Mouse (Mus musculus): ENCODE data around the gene Mras. TPM values are rescaled to one million over a fixed set of nuclear protein-coding genes. Genes with fewer than 3 reads are reported as not detected.

The Mras gene
- polyA plus RNA-seq, 1 experiment from 2014 or later = 7.6 TPM

DNA sequence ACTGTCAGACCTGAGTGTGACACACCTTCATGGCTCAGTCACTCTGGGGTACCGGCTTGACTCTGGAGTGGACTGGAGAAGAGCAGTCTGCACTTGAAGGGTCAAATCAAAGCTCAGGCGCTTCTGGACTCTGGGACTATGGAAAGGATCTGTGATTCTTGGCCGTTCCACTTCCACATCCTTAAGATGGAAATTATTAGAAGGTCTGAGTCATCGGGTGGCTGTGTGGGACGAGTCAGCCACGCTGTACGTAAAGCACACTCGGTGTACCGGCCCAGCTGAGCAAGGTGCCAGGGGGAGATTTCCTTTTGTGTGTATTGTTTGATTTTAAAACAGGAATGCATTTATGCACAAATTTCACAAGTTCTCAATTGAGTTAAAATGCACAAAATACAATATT, 75.2 kb downstream of the Mras start:
- no peaks in the 10 kb centered on the region for H3K9me3 ChIP-seq
- H3K27me3 ChIP-seq (ENCODE audit: poor library complexity, severe bottlenecking) = peaks cover 38% of the 10 kb centered on the region
- no peak overlapping the region for H3K27ac ChIP-seq
- H3K4me1 ChIP-seq = peaks cover 18% of the 10 kb centered on the region
- H3K36me3 ChIP-seq (replicated peaks) = no peaks in the 10 kb centered on the region
- WGBS = 90% methylated on average over 9 of the region's 9 CpGs
- H3K4me3 ChIP-seq = no peak overlapping the region
- no peak for DNase-seq (ENCODE audit: extremely low spot score, low spot score)

GRCm38 (mm10) chr9:99359012-99359411, 78.2 kb downstream of the Mras start:
- Histone ChIP-seq H3K27me3 (ENCODE audit: poor library complexity, severe bottlenecking) (peaks cover 67% of the 10 kb centered on the region), H3K4me1 (peaks cover 29% of the 10 kb centered on the region), H3K4me3 (no peak overlapping the region), H3K36me3 (replicated peaks) (no peaks in the 10 kb centered on the region), H3K9me3 (no peaks in the 10 kb centered on the region), H3K27ac (no peak overlapping the region)
- WGBS = 92% methylated on average over 15 of the region's 15 CpGs
- DNase-seq (ENCODE audit: extremely low spot score, low spot score) = no peak

DNA sequence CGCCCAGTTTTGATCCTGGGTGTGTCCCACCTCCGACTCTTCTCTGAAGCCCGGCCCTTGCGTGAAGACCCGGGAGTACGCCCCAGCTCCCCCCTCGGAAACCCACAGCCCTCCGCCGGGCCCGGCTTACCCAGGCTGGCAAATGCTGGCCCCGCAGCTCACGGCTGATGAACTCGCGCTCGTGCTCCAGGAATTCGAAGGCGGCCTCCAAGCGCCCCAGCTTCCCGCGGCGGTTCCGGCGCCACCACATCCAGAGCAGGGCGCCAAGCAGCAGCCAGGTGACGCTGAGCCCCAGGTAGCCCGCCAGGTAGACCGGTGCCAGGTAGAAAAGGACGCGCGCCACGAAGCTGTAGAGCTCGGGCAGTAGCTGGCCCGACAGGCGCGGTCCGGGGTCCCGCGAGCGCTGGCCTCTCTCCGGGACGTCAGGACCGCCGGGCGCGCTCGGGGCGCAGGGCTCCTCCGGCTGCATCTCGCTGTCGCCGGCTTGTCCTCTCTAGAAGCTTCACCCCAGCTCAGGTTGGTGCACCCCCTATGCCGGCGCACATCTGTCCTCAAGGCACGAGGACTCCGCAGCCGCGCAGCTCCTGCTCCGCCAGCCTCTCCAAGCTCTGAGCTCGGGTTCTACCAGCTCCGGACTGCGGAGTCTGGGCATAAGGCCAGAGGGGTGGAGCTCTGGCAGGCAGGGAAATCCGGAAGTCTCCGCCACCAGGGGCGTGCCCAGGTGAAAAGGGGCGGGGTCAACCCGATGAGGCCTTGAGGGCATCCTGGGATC, 79.1 kb downstream of the Mras start, which contains the start of gene Esyt3:
Gene Esyt3, minus strand, starts transcription at position 637 of the 772 bp plus-strand sequence.
- DNase-seq (ENCODE audit: extremely low spot score, low spot score) = peak; percentile 34
- Histone ChIP-seq H3K4me1 (peaks cover 29% of the 10 kb centered on the region), H3K9me3 (no peaks in the 10 kb centered on the region), H3K27me3 (ENCODE audit: poor library complexity, severe bottlenecking) (peaks cover 67% of the 10 kb centered on the region), H3K27ac (0 out of 2 replicates have a peak within 1 kb of the TSS, but pooled peaks have one; percentile 37), H3K4me3 (peak within 1 kb of the TSS; percentile 60), H3K36me3 (replicated peaks) (no peaks in the 10 kb centered on the region)
- under 1% methylated on average over 66 of the region's 66 CpGs for WGBS

DNA sequence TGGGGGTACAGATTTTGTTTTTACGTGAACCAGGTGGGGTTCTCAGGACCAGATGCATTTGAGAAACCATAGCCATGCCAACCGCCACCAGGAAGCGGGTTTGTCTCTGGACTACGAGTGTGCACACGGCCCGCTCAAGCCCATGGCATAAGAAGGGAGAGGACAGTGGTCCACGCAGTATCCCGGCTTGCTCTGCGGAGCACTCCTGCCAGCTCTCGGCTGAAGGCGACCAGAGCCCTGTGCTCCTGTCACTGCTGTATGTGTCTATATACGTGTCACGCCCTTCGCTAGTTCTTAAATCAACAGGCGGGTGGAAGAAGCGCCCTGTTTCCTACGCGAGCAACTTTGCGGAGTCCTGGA, 79.6 kb downstream of the Mras start:
- H3K4me3 ChIP-seq = peak overlapping the region; percentile 60
- no peaks in the 10 kb centered on the region for H3K36me3 ChIP-seq (replicated peaks)
- peaks cover 67% of the 10 kb centered on the region for H3K27me3 ChIP-seq (ENCODE audit: poor library complexity, severe bottlenecking)
- no peaks in the 10 kb centered on the region for H3K9me3 ChIP-seq
- peak; percentile 32 for DNase-seq (ENCODE audit: extremely low spot score, low spot score)
- 5% methylated on average over 19 of the region's 19 CpGs for WGBS
- 0 out of 2 replicates have a peak overlapping the region, but pooled peaks have one; percentile 37 for H3K27ac ChIP-seq
- H3K4me1 ChIP-seq = peaks cover 29% of the 10 kb centered on the region

- peaks cover 67% of the 10 kb centered on the region for H3K27me3 ChIP-seq (ENCODE audit: poor library complexity, severe bottlenecking)
- WGBS = 22% methylated on average over 5 of the region's 5 CpGs
- peaks cover 29% of the 10 kb centered on the region for H3K4me1 ChIP-seq
- no peak overlapping the region for H3K27ac ChIP-seq
- no peak overlapping the region for H3K4me3 ChIP-seq
- no peaks in the 10 kb centered on the region for H3K9me3 ChIP-seq
- DNase-seq (ENCODE audit: extremely low spot score, low spot score) = no peak
- no peaks in the 10 kb centered on the region for H3K36me3 ChIP-seq (replicated peaks)
Observed at GRCm38 (mm10) chr9:99355971-99356370, 81.2 kb downstream of the Mras start.

DNA sequence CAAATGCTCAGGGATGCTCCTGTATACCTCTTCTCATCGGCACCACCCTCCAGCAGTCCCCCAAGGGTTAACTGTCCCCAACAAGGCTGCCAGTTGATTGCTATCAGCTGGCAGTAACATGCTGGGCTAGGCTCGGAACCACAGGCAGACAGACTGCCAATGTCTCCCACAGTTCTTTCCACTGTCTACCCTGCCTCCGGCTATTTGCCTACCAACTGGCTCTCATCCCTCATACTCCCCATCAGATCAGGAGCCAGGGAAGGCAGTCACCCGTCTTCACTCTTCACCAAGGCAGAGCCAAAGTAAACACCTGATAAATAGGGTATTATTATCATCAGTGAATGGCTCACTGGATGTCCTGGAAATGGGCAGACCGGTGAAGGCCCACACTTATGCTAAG, 82.4 kb downstream of the Mras start:
- H3K27me3 ChIP-seq (ENCODE audit: poor library complexity, severe bottlenecking) = peaks cover 58% of the 10 kb centered on the region
- no peak for DNase-seq (ENCODE audit: extremely low spot score, low spot score)
- no peak overlapping the region for H3K4me3 ChIP-seq
- WGBS = 76% methylated on average over 5 of the region's 5 CpGs
- H3K4me1 ChIP-seq = peaks cover 29% of the 10 kb centered on the region
- H3K27ac ChIP-seq = no peak overlapping the region
- no peaks in the 10 kb centered on the region for H3K36me3 ChIP-seq (replicated peaks)
- H3K9me3 ChIP-seq = no peaks in the 10 kb centered on the region

- no peak for DNase-seq (ENCODE audit: extremely low spot score, low spot score)
Observed at GRCm38 (mm10) chr9:99353390-99353789, 83.8 kb downstream of the Mras start.

DNA sequence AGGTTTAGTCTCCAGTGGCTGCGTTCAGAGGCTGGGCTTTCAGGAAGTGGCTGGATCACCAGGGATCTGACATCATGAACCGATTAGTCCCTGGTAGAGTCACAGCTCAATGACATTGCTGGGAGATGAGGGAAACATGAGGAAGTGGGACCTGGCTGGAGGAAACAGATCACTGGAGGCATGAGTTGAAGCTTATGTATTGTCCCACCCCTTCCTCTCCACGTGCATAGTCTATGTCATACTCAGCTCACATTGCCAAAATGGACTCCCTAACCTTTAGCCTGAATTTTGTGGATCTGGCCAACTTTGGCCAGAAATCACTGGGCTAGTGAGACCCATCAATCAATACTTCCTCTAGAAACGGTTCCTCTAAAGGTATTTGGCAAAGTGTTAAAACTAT, 84.2 kb downstream of the Mras start:
- peaks cover 21% of the 10 kb centered on the region for H3K4me1 ChIP-seq
- H3K27ac ChIP-seq = no peak overlapping the region
- H3K4me3 ChIP-seq = no peak overlapping the region
- H3K36me3 ChIP-seq (replicated peaks) = no peaks in the 10 kb centered on the region
- WGBS = 85% methylated on average over 4 of the region's 4 CpGs
- peaks cover 40% of the 10 kb centered on the region for H3K27me3 ChIP-seq (ENCODE audit: poor library complexity, severe bottlenecking)
- DNase-seq (ENCODE audit: extremely low spot score, low spot score) = no peak
- H3K9me3 ChIP-seq = no peaks in the 10 kb centered on the region

More at GRCm38 (mm10) chr9:99353390-99353789, 83.8 kb downstream of the Mras start:
- H3K36me3 ChIP-seq (replicated peaks) = no peaks in the 10 kb centered on the region
- no peaks in the 10 kb centered on the region for H3K9me3 ChIP-seq
- no peak overlapping the region for H3K4me3 ChIP-seq
- H3K4me1 ChIP-seq = peaks cover 26% of the 10 kb centered on the region
- WGBS = 67% methylated on average over 6 of the region's 6 CpGs
- no peak overlapping the region for H3K27ac ChIP-seq
- peaks cover 44% of the 10 kb centered on the region for H3K27me3 ChIP-seq (ENCODE audit: poor library complexity, severe bottlenecking)

DNA sequence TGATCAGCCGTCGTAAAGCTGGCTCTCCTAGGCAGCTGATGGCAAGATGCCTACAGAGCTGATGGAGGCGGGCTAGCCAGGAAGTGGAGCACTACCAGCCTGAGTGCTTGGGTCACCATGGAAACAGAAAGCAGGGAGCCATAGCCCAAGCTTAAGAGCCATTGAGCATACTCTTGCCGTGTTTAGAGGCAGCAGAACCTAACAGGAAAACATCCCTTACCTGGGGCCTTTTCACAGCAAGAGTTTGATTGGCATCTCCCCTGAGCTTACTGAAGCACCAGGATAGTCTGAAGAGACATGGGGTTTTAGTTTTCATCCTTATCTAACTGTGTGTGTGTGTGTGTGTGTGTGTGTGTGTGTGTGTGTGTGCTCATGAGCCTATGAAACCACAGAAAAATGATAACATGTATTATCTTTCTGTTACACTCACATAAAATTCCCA, 91.8 kb downstream of the Mras start:
- 47% methylated on average over 4 of the region's 4 CpGs for WGBS
- DNase-seq (ENCODE audit: extremely low spot score, low spot score) = no peak
- Histone ChIP-seq H3K4me3 (no peak overlapping the region), H3K4me1 (0 out of 2 replicates have a peak, but pooled peaks cover 2% of the 10 kb centered on the region), H3K27ac (no peak overlapping the region), H3K27me3 (ENCODE audit: poor library complexity, severe bottlenecking) (no peaks in the 10 kb centered on the region), H3K36me3 (replicated peaks) (no peaks in the 10 kb centered on the region), H3K9me3 (no peaks in the 10 kb centered on the region)

DNA sequence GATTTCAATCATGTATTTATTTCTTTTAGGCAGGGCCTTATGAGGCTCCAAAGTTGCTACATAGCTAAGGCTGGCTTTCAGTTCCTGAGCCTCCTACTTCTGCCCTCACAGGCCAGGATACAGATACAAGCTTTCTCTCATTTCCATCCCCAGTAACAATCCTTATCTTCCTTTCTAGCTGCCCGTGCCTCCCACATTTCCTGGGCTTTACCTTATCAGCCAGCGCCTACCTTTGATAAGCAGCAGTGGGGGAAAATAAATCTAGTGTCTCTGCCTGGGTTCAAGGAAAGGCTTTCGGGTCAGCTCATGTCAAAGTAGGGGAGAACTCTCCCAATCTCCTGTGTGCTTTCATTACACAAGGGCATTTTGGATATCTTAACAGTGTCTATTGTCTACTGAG, 95.6 kb downstream of the Mras start:
- no peak overlapping the region for H3K27ac ChIP-seq
- no peak for DNase-seq (ENCODE audit: extremely low spot score, low spot score)
- 90% methylated on average over 3 of the region's 3 CpGs for WGBS

DNA sequence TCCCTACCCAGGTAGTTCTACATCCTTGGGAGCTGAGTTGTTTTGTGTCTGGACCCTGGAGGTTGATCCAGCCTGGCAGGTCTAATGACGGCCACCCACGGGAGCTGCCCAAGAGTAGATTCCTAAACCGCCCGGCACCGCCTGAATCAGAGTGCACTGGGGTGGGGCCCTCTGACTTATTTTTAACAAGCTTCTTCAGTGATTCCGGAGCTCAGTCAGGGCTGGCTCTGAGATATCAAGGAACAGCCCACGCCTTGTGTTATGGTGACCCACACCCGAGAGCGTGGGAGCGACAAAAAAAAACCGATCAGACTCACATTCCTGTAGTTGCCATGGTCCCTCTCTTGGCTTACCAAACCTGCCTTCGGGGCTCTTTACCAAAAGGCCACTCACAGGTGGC, 97.1 kb downstream of the Mras start:
- H3K27ac ChIP-seq = no peak overlapping the region
- no peaks in the 10 kb centered on the region for H3K9me3 ChIP-seq
- no peaks in the 10 kb centered on the region for H3K36me3 ChIP-seq (replicated peaks)
- 0 out of 2 replicates have a peak, but pooled peaks cover 3% of the 10 kb centered on the region for H3K4me1 ChIP-seq
- H3K4me3 ChIP-seq = no peak overlapping the region
- DNase-seq (ENCODE audit: extremely low spot score, low spot score) = no peak
- H3K27me3 ChIP-seq (ENCODE audit: poor library complexity, severe bottlenecking) = no peaks in the 10 kb centered on the region
- 87% methylated on average over 12 of the region's 12 CpGs for WGBS

More for the DNA sequence above, 95.6 kb downstream of the Mras start:
- Histone ChIP-seq H3K9me3 (no peaks in the 10 kb centered on the region), H3K4me3 (no peak overlapping the region), H3K36me3 (replicated peaks) (no peaks in the 10 kb centered on the region), H3K27me3 (ENCODE audit: poor library complexity, severe bottlenecking) (no peaks in the 10 kb centered on the region), H3K4me1 (0 out of 2 replicates have a peak, but pooled peaks cover 3% of the 10 kb centered on the region)

GRCm38 (mm10) chr9:99339182-99339581, 98.0 kb downstream of the Mras start:
- Histone ChIP-seq H3K27me3 (ENCODE audit: poor library complexity, severe bottlenecking) (no peaks in the 10 kb centered on the region), H3K9me3 (no peaks in the 10 kb centered on the region), H3K4me3 (no peak overlapping the region), H3K27ac (no peak overlapping the region), H3K4me1 (0 out of 2 replicates have a peak, but pooled peaks cover 3% of the 10 kb centered on the region), H3K36me3 (replicated peaks) (no peaks in the 10 kb centered on the region)
- DNase-seq (ENCODE audit: extremely low spot score, low spot score) = no peak
- WGBS = 74% methylated on average over 1 of the region's 1 CpGs

DNA sequence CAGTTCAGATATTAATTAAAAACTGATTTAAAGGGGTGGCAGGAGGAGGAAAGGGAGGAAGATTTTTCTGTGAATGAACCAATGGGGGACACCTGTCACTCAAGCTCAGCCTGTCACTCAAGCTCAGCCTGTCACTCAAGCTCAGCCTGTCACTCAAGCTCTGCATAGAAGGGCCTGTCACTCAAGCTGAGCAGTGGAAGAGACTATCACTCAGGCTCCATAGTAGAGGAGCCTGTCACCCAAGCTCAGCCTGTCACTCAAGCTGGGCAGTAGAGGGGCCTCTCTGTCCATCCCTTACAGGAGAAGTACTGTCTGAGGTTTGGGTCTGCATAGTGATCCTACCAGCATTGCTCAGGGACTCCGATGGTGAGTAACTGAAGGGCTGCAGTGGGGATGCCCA, 98.9 kb downstream of the Mras start:
- Histone ChIP-seq H3K36me3 (replicated peaks) (no peaks in the 10 kb centered on the region), H3K27ac (no peak overlapping the region), H3K4me3 (no peak overlapping the region), H3K4me1 (0 out of 2 replicates have a peak, but pooled peaks cover 6% of the 10 kb centered on the region), H3K9me3 (no peaks in the 10 kb centered on the region), H3K27me3 (ENCODE audit: poor library complexity, severe bottlenecking) (no peaks in the 10 kb centered on the region)
- 100% methylated on average over 1 of the region's 1 CpGs for WGBS
- no peak for DNase-seq (ENCODE audit: extremely low spot score, low spot score)

Data from forebrain, embryonic 10.5 days (tissue).